10 mouse cellular contexts compared by ENCODE assay signal in the genomic region with DNA sequence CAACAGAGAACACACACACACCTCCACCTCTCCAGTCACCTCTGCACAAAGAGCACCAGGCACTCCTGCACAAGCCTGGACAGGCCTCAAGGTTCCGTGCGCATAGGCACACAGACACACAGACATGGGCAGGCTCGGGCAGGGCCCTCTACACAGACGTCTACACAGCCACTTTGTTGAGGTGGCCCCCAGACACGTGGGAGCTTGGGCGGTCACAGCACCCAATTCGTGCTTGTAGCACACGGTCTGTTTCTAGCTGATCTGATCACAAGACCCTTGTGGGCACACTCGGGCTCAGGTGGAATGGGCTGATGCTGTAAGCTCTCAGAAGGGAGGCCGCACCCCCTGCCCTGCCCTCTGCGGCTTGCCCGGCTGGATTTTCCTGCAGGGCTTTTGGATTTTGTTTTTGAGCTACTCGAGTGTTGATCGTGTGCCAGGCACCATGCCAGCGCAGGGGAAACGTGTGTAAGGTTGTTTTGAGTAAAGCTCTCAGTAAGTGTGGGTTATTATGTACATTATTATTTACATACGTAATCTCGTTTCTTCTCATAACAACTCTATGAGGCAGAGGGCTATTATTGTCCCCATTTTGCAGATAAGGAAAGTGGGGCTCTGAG. TPM values are rescaled to one million over a fixed set of nuclear protein-coding genes. Genes with fewer than 3 reads are reported as not detected.
DNase-seq lines count a peak whose midpoint lies in the region; ATAC-seq and TF ChIP-seq lines count a peak whose summit lies in the region.
"Had no signal": no experiment of that assay in that cellular context is flagged by ENCODE, and none has a peak within 500 bp of the region (broad histone marks: within the 10 kb centered on the region; RNA-seq: fewer than 3 reads in every experiment).

No protein-coding gene starts in this region.

- no peak for TF ChIP-seq CTCF in G1E (IDR thresholded peaks at IDR 0.05; ENCODE audit: low read depth, low read length)
- TF ChIP-seq CTCF in intestine, postnatal 0 days (IDR thresholded peaks at IDR 0.05; ENCODE audit: low read depth): no peak
- no peak for TF ChIP-seq CTCF in lung, adult 2 months (IDR thresholded peaks at IDR 0.05; ENCODE audit: insufficient read depth, low read length)

- WGBS in forebrain, embryonic 10.5 days: 84% methylated on average over 18 of the region's 18 CpGs
- 86% methylated on average over 18 of the region's 18 CpGs for WGBS in forebrain, embryonic 11.5 days
- 36% methylated on average over 18 of the region's 18 CpGs for whole genome bisulfite sequencing in intestine, postnatal 0 days
- 63% methylated on average over 18 of the region's 18 CpGs for WGBS in lung, adult 2 months

- no peaks in the 10 kb centered on the region for H3K9me3 ChIP-seq in forebrain, embryonic 10.5 days
- no peaks in the 10 kb centered on the region for H3K9me3 ChIP-seq in forebrain, embryonic 11.5 days (ENCODE audit: control insufficient read depth, low read length)
- no peaks in the 10 kb centered on the region for H3K9me3 ChIP-seq in G1E (replicated peaks)
- no peaks in the 10 kb centered on the region for H3K9me3 ChIP-seq in intestine, postnatal 0 days (ENCODE audit: control insufficient read depth)

- intact Hi-C loops in left cerebral cortex, postnatal 14 days (cut with DNase I): no loop called here

- no peak overlapping the region for H3K4me2 ChIP-seq in forebrain, embryonic 11.5 days (ENCODE audit: low read depth, low read length, severe bottlenecking)
- peak overlapping the region; percentile 30 for H3K4me2 ChIP-seq in intestine, postnatal 0 days (replicated peaks; ENCODE audit: low read depth)

- H3K27ac ChIP-seq in forebrain, embryonic 10.5 days: peak overlapping the region; percentile 32
- H3K27ac ChIP-seq in forebrain, embryonic 11.5 days (ENCODE audit: low read depth, low read length): no peak overlapping the region
- H3K27ac ChIP-seq in intestine, postnatal 0 days (ENCODE audit: low read depth, low read length): peak overlapping the region; percentile 97

- no peak for DNase-seq in forebrain, embryonic 10.5 days (ENCODE audit: extremely low spot score, low spot score)
- no peak for DNase-seq in forebrain, embryonic 11.5 days (ENCODE audit: low spot score)
- DNase-seq in G1E (ENCODE audit: low spot score): peak; percentile 46
- peak; percentile 72 for DNase-seq in lung, adult 2 months
- DNase-seq in left cerebral cortex, postnatal 14 days (ENCODE audit: low spot score in 2 of 2): no peak
- DNase-seq in retina, postnatal 1 day: no peak
- DNase-seq: layer of hippocampus, postnatal 36 days; right cerebral cortex, postnatal 4 days had no signal

- no peak overlapping the region for H3K4me3 ChIP-seq in forebrain, embryonic 10.5 days
- H3K4me3 ChIP-seq in forebrain, embryonic 11.5 days (ENCODE audit: low read depth, low read length): no peak overlapping the region
- peak overlapping the region; percentile 67; the same call in 1 of the 2 replicates for H3K4me3 ChIP-seq in G1E (ENCODE audit: low read depth, low read length)
- H3K4me3 ChIP-seq in intestine, postnatal 0 days (ENCODE audit: low read depth, low read length): no peak overlapping the region
- no peak overlapping the region for H3K4me3 ChIP-seq in lung, adult 2 months (replicated peaks; ENCODE audit: extremely low read depth, low read depth, low read length)

- H3K4me1 ChIP-seq in forebrain, embryonic 10.5 days: peaks cover 71% of the 10 kb centered on the region
- no peaks in the 10 kb centered on the region; the same call in 1 of the 2 replicates for H3K4me1 ChIP-seq in forebrain, embryonic 11.5 days (replicated peaks; ENCODE audit: control insufficient read depth, insufficient read depth, low read length)
- peaks cover 99% of the 10 kb centered on the region for H3K4me1 ChIP-seq in G1E (ENCODE audit: insufficient read depth, low read depth, low read length)
- H3K4me1 ChIP-seq in intestine, postnatal 0 days (replicated peaks; ENCODE audit: control insufficient read depth, insufficient read depth, low read length): peaks cover 21% of the 10 kb centered on the region; the same call in 1 of the 2 replicates
- H3K4me1 ChIP-seq in lung, adult 2 months (ENCODE audit: control insufficient read depth, insufficient read depth, low read length): peaks cover 9% of the 10 kb centered on the region

- TF ChIP-seq POLR2A in lung, adult 2 months (IDR thresholded peaks at IDR 0.05; ENCODE audit: borderline replicate concordance, extremely low read depth, low read depth, low read length): no peak

- peaks cover 30% of the 10 kb centered on the region for H3K36me3 ChIP-seq in forebrain, embryonic 10.5 days (replicated peaks)
- H3K36me3 ChIP-seq in forebrain, embryonic 11.5 days (ENCODE audit: control insufficient read depth, insufficient read depth, low read length): peaks cover 1% of the 10 kb centered on the region; the same call in 1 of the 2 replicates
- peaks cover 72% of the 10 kb centered on the region for H3K36me3 ChIP-seq in G1E (replicated peaks)
- H3K36me3 ChIP-seq in intestine, postnatal 0 days (ENCODE audit: control insufficient read depth, insufficient read depth): peaks cover 10% of the 10 kb centered on the region

- no peak overlapping the region for H3K9ac ChIP-seq in forebrain, embryonic 11.5 days (ENCODE audit: low read length)
- peak overlapping the region; percentile 34 for H3K9ac ChIP-seq in intestine, postnatal 0 days (ENCODE audit: low read depth, low read length)

- no peak for ATAC-seq in forebrain, embryonic 11.5 days (replicated peaks; ENCODE audit: low FRiP score)
- ATAC-seq in G1E (ENCODE audit: extremely low read depth, insufficient number of reproducible peaks, low FRiP score, poor library complexity, severe bottlenecking): peak; percentile 24
- ATAC-seq in intestine, postnatal 0 days: peak; percentile 24
- ATAC-seq in CD4-positive, CD25-positive, alpha-beta regulatory T cell, adult 4 months: no peak

- H3K27me3 ChIP-seq in forebrain, embryonic 10.5 days (ENCODE audit: poor library complexity, severe bottlenecking): no peaks in the 10 kb centered on the region
- H3K27me3 ChIP-seq in forebrain, embryonic 11.5 days (ENCODE audit: control insufficient read depth, insufficient read depth, low read length): no peaks in the 10 kb centered on the region
- H3K27me3 ChIP-seq in G1E (ENCODE audit: insufficient read depth, low read length): no peaks in the 10 kb centered on the region
- H3K27me3 ChIP-seq in intestine, postnatal 0 days (replicated peaks; ENCODE audit: control insufficient read depth, insufficient read depth, low read length): no peaks in the 10 kb centered on the region

RNA-seq across cellular contexts. Expression of gene Sema4b, which starts 21.5 kb away (rescaled TPM):
- polyA plus RNA-seq in forebrain, embryonic 10.5 days (2016; fragmentation: Nextera tagmentation; extraction: Ambion mirVana): 15.1 and 15.9 TPM in 2 replicates
- polyA plus RNA-seq in forebrain, embryonic 11.5 days (2014; fragmentation: Nextera tagmentation; extraction: Ambion mirVana): 15.7 and 17.3 TPM in 2 replicates
- total RNA-seq in G1E (2014; fragmentation: Nextera tagmentation) (35.6 and 69.0 TPM in 2 replicates), G1E (2017) (21.7 and 23.9 TPM in 2 replicates)
- polyA plus RNA-seq in G1E (2012): 19.0 and 26.5 TPM in 2 replicates
- 23.1 and 25.1 TPM in 2 replicates for polyA plus RNA-seq in intestine, postnatal 0 days (2015; fragmentation: Nextera tagmentation; extraction: Ambion mirVana)
- polyA plus RNA-seq in lung, adult 2 months (2012; rRNA removed): 14.7 and 19.0 TPM in 2 replicates
- 10 to 100 TPM; 20.0 to 20.7 TPM for total RNA-seq in left cerebral cortex, postnatal 14 days (2021)
- 10 to 100 TPM; 19.2 to 26.0 TPM for polyA plus RNA-seq in CD4-positive, CD25-positive, alpha-beta regulatory T cell, adult 4 months (2017; shearing (Covaris generic))

RNA-seq across cellular contexts. Expression of gene Cib1, which starts 24.5 kb away (rescaled TPM):
- polyA plus RNA-seq in forebrain, embryonic 10.5 days (2016; fragmentation: Nextera tagmentation; extraction: Ambion mirVana): 69.0 and 70.2 TPM in 2 replicates
- polyA plus RNA-seq in forebrain, embryonic 11.5 days (2014; fragmentation: Nextera tagmentation; extraction: Ambion mirVana): 51.4 and 58.1 TPM in 2 replicates
- 35.2 and 44.2 TPM in 2 replicates for total RNA-seq in G1E (2014; fragmentation: Nextera tagmentation)
- 82.9 and 124 TPM in 2 replicates for total RNA-seq in G1E (2017)
- 43.6 and 49.6 TPM in 2 replicates for polyA plus RNA-seq in G1E (2012)
- 526 and 531 TPM in 2 replicates for polyA plus RNA-seq in intestine, postnatal 0 days (2015; fragmentation: Nextera tagmentation; extraction: Ambion mirVana)
- polyA plus RNA-seq in lung, adult 2 months (2012; rRNA removed): 93.8 and 94.6 TPM in 2 replicates
- total RNA-seq in left cerebral cortex, postnatal 14 days (2021): 10 to 100 TPM; 18.7 to 22.0 TPM
- 10 to 100 TPM; 86.5 to 98.1 TPM for polyA plus RNA-seq in CD4-positive, CD25-positive, alpha-beta regulatory T cell, adult 4 months (2017; shearing (Covaris generic))

RNA-seq across cellular contexts. Expression of gene Gdpgp1, which starts 24.5 kb away (rescaled TPM):
- polyA plus RNA-seq in forebrain, embryonic 10.5 days (2016; fragmentation: Nextera tagmentation; extraction: Ambion mirVana): 6.3 and 6.7 TPM in 2 replicates
- polyA plus RNA-seq in forebrain, embryonic 11.5 days (2014; fragmentation: Nextera tagmentation; extraction: Ambion mirVana): 5.3 and 5.7 TPM in 2 replicates
- total RNA-seq in G1E (2014; fragmentation: Nextera tagmentation) (10.2 and 14.1 TPM in 2 replicates), G1E (2017) (5.9 and 6.2 TPM in 2 replicates)
- polyA plus RNA-seq in G1E (2012): 3.7 and 3.8 TPM in 2 replicates
- polyA plus RNA-seq in intestine, postnatal 0 days (2015; fragmentation: Nextera tagmentation; extraction: Ambion mirVana): 6.5 and 7.4 TPM in 2 replicates
- polyA plus RNA-seq in lung, adult 2 months (2012; rRNA removed): 2.4 and 3.2 TPM in 2 replicates
- total RNA-seq in left cerebral cortex, postnatal 14 days (2021): 1 to 10 TPM; 6.6 to 6.7 TPM
- 10 to 100 TPM in 1 of 2 experiments, 1 to 10 TPM in 1; 8.4 to 11.4 TPM for polyA plus RNA-seq in CD4-positive, CD25-positive, alpha-beta regulatory T cell, adult 4 months (2017; shearing (Covaris generic))

RNA-seq across cellular contexts. Expression of gene Ttll13, which starts 38.0 kb away (rescaled TPM):
- polyA plus RNA-seq in forebrain, embryonic 10.5 days (2016; fragmentation: Nextera tagmentation; extraction: Ambion mirVana): 0.84 and 0.99 TPM in 2 replicates
- 1.2 and 1.5 TPM in 2 replicates for polyA plus RNA-seq in forebrain, embryonic 11.5 days (2014; fragmentation: Nextera tagmentation; extraction: Ambion mirVana)
- total RNA-seq in G1E (2014; fragmentation: Nextera tagmentation) (1.5 and 3.7 TPM in 2 replicates), G1E (2017) (0.35 and 3.3 TPM in 2 replicates)
- polyA plus RNA-seq in G1E (2012): 0.13 and 0.26 TPM in 2 replicates
- 0.77 and 1.3 TPM in 2 replicates for polyA plus RNA-seq in intestine, postnatal 0 days (2015; fragmentation: Nextera tagmentation; extraction: Ambion mirVana)
- 1.2 and 1.3 TPM in 2 replicates for polyA plus RNA-seq in lung, adult 2 months (2012; rRNA removed)
- 1 to 10 TPM in 1 of 2 experiments, under 1 TPM in 1; 0.95 to 1.2 TPM for total RNA-seq in left cerebral cortex, postnatal 14 days (2021)
- polyA plus RNA-seq in CD4-positive, CD25-positive, alpha-beta regulatory T cell, adult 4 months (2017; shearing (Covaris generic)): under 1 TPM in 1 of 2 experiments, not detected in 1; 0.94 TPM

RNA-seq across cellular contexts. Expression of gene Ngrn, which starts 52.9 kb away (rescaled TPM):
- 43.0 and 44.9 TPM in 2 replicates for polyA plus RNA-seq in forebrain, embryonic 10.5 days (2016; fragmentation: Nextera tagmentation; extraction: Ambion mirVana)
- polyA plus RNA-seq in forebrain, embryonic 11.5 days (2014; fragmentation: Nextera tagmentation; extraction: Ambion mirVana): 50.4 and 53.8 TPM in 2 replicates
- total RNA-seq in G1E (2014; fragmentation: Nextera tagmentation) (40.6 and 61.3 TPM in 2 replicates), G1E (2017) (76.2 and 82.7 TPM in 2 replicates)
- 41.9 and 43.6 TPM in 2 replicates for polyA plus RNA-seq in G1E (2012)
- 28.2 and 30.2 TPM in 2 replicates for polyA plus RNA-seq in intestine, postnatal 0 days (2015; fragmentation: Nextera tagmentation; extraction: Ambion mirVana)
- polyA plus RNA-seq in lung, adult 2 months (2012; rRNA removed): 21.0 and 26.2 TPM in 2 replicates
- 10 to 100 TPM; 39.9 to 42.4 TPM for total RNA-seq in left cerebral cortex, postnatal 14 days (2021)
- 10 to 100 TPM; 28.9 to 34.0 TPM for polyA plus RNA-seq in CD4-positive, CD25-positive, alpha-beta regulatory T cell, adult 4 months (2017; shearing (Covaris generic))

Comparison
In these comparisons a context has a peak if more than half of its experiments do, and no peak if none do; other contexts are left out.
1. DNase-seq: peak in G1E (single experiment) and lung, adult 2 months (single experiment); none in forebrain, embryonic 10.5 days (single experiment), forebrain, embryonic 11.5 days (single experiment), left cerebral cortex, postnatal 14 days (0 of 2) and retina, postnatal 1 day (single experiment).
2. ATAC-seq: peak in G1E (single experiment) and intestine, postnatal 0 days (single experiment); none in forebrain, embryonic 11.5 days (single experiment) and CD4-positive, CD25-positive, alpha-beta regulatory T cell, adult 4 months (single experiment).